17 mouse cellular contexts compared by ENCODE assay signal in genomic region chrX:163847651-163848050, GRCm38 (mm10).
DNase-seq lines count a peak whose midpoint lies in the region; ATAC-seq and TF ChIP-seq lines count a peak whose summit lies in the region.
"Had no signal": no experiment of that assay in that cellular context is flagged by ENCODE, and none has a peak within 500 bp of the region (broad histone marks: within the 10 kb centered on the region; RNA-seq: fewer than 3 reads in every experiment).

No protein-coding gene starts in this region.

- no peak overlapping the region for H3K4me2 ChIP-seq in kidney, embryonic 14.5 days (replicated peaks; ENCODE audit: low read depth, low read length)
- no peak overlapping the region for H3K4me2 ChIP-seq in lung, postnatal 0 days (replicated peaks; ENCODE audit: low read depth, low read length)
- H3K4me2 ChIP-seq: forebrain, embryonic 12.5 days; hindbrain, embryonic 12.5 days; limb, embryonic 15.5 days had no signal

- WGBS in kidney, embryonic 14.5 days: 48% methylated on average over 3 of the region's 3 CpGs
- 20% methylated on average over 3 of the region's 3 CpGs for whole genome bisulfite sequencing in lung, postnatal 0 days
- 44% methylated on average over 3 of the region's 3 CpGs for whole genome bisulfite sequencing in lung, adult 2 months

- H3K27me3 ChIP-seq in kidney, embryonic 14.5 days (ENCODE audit: control insufficient read depth, insufficient read depth, low read length): peaks cover 4% of the 10 kb centered on the region; the same call in 1 of the 2 replicates
- H3K27me3 ChIP-seq in lung, postnatal 0 days (replicated peaks; ENCODE audit: insufficient read depth, low read length): no peaks in the 10 kb centered on the region

- no peak overlapping the region for H3K9ac ChIP-seq in kidney, embryonic 14.5 days (ENCODE audit: low read depth, low read length)
- H3K9ac ChIP-seq in lung, postnatal 0 days (replicated peaks; ENCODE audit: low read depth): no peak overlapping the region
- H3K9ac ChIP-seq: forebrain, embryonic 12.5 days; hindbrain, embryonic 12.5 days; limb, embryonic 15.5 days had no signal

- no peaks in the 10 kb centered on the region for H3K9me3 ChIP-seq in kidney, embryonic 14.5 days (ENCODE audit: control insufficient read depth, low read length)
- no peaks in the 10 kb centered on the region for H3K9me3 ChIP-seq in lung, postnatal 0 days (ENCODE audit: low read length)
- H3K9me3 ChIP-seq: forebrain, embryonic 12.5 days; heart, embryonic 10.5 days; hindbrain, embryonic 12.5 days; limb, embryonic 15.5 days; megakaryocyte, embryonic 14.5 days had no signal

- H3K36me3 ChIP-seq in kidney, embryonic 14.5 days (ENCODE audit: control insufficient read depth, insufficient read depth, low read length): no peaks in the 10 kb centered on the region
- H3K36me3 ChIP-seq in lung, postnatal 0 days (ENCODE audit: insufficient read depth, low read length): no peaks in the 10 kb centered on the region
- H3K36me3 ChIP-seq: forebrain, embryonic 12.5 days; heart, embryonic 10.5 days; hindbrain, embryonic 12.5 days; limb, embryonic 15.5 days had no signal

- no peak overlapping the region for H3K4me3 ChIP-seq in kidney, embryonic 14.5 days (ENCODE audit: low read length)
- H3K4me3 ChIP-seq in lung, postnatal 0 days (ENCODE audit: low read depth, low read length): no peak overlapping the region
- no peak overlapping the region for H3K4me3 ChIP-seq in lung, adult 2 months (replicated peaks; ENCODE audit: extremely low read depth, low read depth, low read length)
- H3K4me3 ChIP-seq: forebrain, embryonic 12.5 days; gastrocnemius, adult 2 months; heart, embryonic 10.5 days; hindbrain, embryonic 12.5 days; limb, embryonic 15.5 days; megakaryocyte, embryonic 14.5 days had no signal

- H3K4me1 ChIP-seq in kidney, embryonic 14.5 days (ENCODE audit: control insufficient read depth, insufficient read depth, low read length): no peaks in the 10 kb centered on the region
- no peaks in the 10 kb centered on the region for H3K4me1 ChIP-seq in lung, postnatal 0 days (ENCODE audit: insufficient read depth, low read depth, low read length)
- H3K4me1 ChIP-seq in lung, adult 2 months (ENCODE audit: control insufficient read depth, insufficient read depth, low read length): no peaks in the 10 kb centered on the region
- H3K4me1 ChIP-seq: forebrain, embryonic 12.5 days; heart, embryonic 10.5 days; hindbrain, embryonic 12.5 days; limb, embryonic 15.5 days had no signal

- ATAC-seq in kidney, embryonic 14.5 days (ENCODE audit: low FRiP score, low TSS enrichment): peak; percentile 46; the same call in 1 of the 2 replicates
- ATAC-seq in lung, postnatal 0 days: no peak

- no peak for TF ChIP-seq POLR2A in lung, adult 2 months (IDR thresholded peaks at IDR 0.05; ENCODE audit: borderline replicate concordance, extremely low read depth, low read depth, low read length)

- DNase-seq in kidney, postnatal 14 days: no peak
- DNase-seq in lung, postnatal 0 days (ENCODE audit: low spot score): peak; percentile 16
- DNase-seq in lung, adult 2 months: no peak
- peak; percentile 6 for DNase-seq in adipocyte (ENCODE audit: low spot score)
- DNase-seq in cerebellum, postnatal 25 days: peak; percentile 11 to 29
- DNase-seq in left cerebral cortex, adult 18-20 months (ENCODE audit: low spot score in 2 of 2): no peak
- DNase-seq in layer of hippocampus, postnatal 10 days (ENCODE audit: low spot score in 2 of 2): no peak
- DNase-seq: adrenal gland, postnatal 10 days; gastrocnemius, adult 2 months; kidney, adult 8-10 months; thymus, postnatal 14 days had no signal

- peak; percentile 23; the same call in 1 of the 2 replicates for TF ChIP-seq CTCF in lung, postnatal 0 days (IDR thresholded peaks at IDR 0.05)
- TF ChIP-seq CTCF in lung, adult 2 months (IDR thresholded peaks at IDR 0.05; ENCODE audit: insufficient read depth, low read length): no peak

- no peak for TF ChIP-seq EP300 in lung, postnatal 0 days (IDR thresholded peaks at IDR 0.05)

- H3K27ac ChIP-seq in kidney, embryonic 14.5 days (ENCODE audit: low read depth, low read length): no peak overlapping the region
- no peak overlapping the region for H3K27ac ChIP-seq in lung, postnatal 0 days (ENCODE audit: low read length)
- H3K27ac ChIP-seq: forebrain, embryonic 12.5 days; gastrocnemius, adult 2 months; heart, embryonic 10.5 days; hindbrain, embryonic 12.5 days; limb, embryonic 15.5 days had no signal

Comparison
In these comparisons a context has a peak if more than half of its experiments do, and no peak if none do; other contexts are left out.
1. DNase-seq: peak in lung, postnatal 0 days (single experiment), adipocyte (single experiment) and cerebellum, postnatal 25 days (2 of 2); none in kidney, postnatal 14 days (single experiment), lung, adult 2 months (single experiment), left cerebral cortex, adult 18-20 months (0 of 2) and layer of hippocampus, postnatal 10 days (0 of 2).